Comparison of ENCODE assay signal across 8 mouse cellular contexts in the genomic region with DNA sequence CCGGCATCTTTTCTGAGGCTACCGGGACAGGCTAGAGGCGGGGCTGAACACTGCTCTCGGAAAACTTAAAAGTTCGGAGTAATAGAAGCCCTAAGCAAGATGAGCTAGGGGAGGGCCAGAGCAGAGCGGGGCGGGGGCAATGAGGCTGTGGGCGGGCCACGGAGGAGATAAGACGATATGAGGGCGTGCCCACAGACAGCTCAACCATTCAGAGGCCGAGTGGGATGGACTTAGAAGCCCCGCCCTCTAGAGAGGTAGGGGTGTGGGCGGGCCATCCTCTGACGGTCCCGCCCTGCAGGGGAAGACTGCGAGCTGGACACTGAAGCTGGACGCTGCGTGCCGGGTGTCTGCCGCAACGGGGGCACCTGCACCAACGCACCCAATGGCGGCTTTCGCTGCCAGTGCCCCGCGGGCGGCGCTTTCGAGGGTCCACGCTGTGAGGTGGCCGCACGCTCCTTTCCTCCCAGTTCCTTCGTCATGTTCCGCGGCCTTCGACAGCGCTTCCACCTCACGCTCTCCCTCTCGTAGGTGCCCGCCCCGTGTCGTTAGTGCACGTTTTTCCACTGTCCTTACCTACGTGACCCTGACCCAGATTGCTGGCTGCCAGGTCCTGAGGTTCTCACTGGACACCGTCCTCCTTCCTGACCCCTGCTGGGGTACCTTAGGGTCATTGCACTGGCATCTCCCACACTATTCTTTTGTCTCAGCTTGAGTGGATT. TPM values are rescaled to one million over a fixed set of nuclear protein-coding genes. Genes with fewer than 3 reads are reported as not detected.
DNase-seq lines count a peak whose midpoint lies in the region; ATAC-seq lines count a peak whose summit lies in the region.

No protein-coding gene starts in this region.

- H3K4me2 ChIP-seq in hindbrain, embryonic 11.5 days (replicated peaks; ENCODE audit: low read depth, low read length) = peak overlapping the region; percentile 80

- WGBS in hindbrain, embryonic 11.5 days = 8% methylated on average over 39 of the region's 46 CpGs

- peaks cover 16% of the 10 kb centered on the region for H3K4me1 ChIP-seq in hindbrain, embryonic 11.5 days (replicated peaks; ENCODE audit: control insufficient read depth, insufficient read depth, low read length)

- H3K4me3 ChIP-seq in hindbrain, embryonic 11.5 days (ENCODE audit: low read depth, low read length) = peak overlapping the region; percentile 39

- H3K36me3 ChIP-seq in hindbrain, embryonic 11.5 days (ENCODE audit: control insufficient read depth, insufficient read depth, low read length) = no peaks in the 10 kb centered on the region

- no peak overlapping the region; the same call in 1 of the 2 replicates for H3K9ac ChIP-seq in hindbrain, embryonic 11.5 days (ENCODE audit: low read depth, low read length)

- H3K27me3 ChIP-seq in hindbrain, embryonic 11.5 days (ENCODE audit: control insufficient read depth, insufficient read depth, low read length) = peaks cover 23% of the 10 kb centered on the region

- H3K27ac ChIP-seq in hindbrain, embryonic 11.5 days (ENCODE audit: low read depth, low read length) = no peak overlapping the region

- DNase-seq in NIH3T3 (ENCODE audit: low read depth) = peak; percentile 76
- peak; percentile 90 for DNase-seq in cerebellum, adult 9-11 months
- peak; percentile 69 to 78 for DNase-seq in frontal cortex, adult 2 months (ENCODE audit: extremely low spot score in 1 of 2, low spot score in 1 of 2)
- peak; percentile 89 for DNase-seq in hindbrain, embryonic 11.5 days (ENCODE audit: low spot score)
- peak; percentile 63 to 82 for DNase-seq in layer of hippocampus, postnatal 14 days (ENCODE audit: low spot score in 2 of 2)
- peak; percentile 96 for DNase-seq in lung, postnatal 10 days
- peak; percentile 50 for DNase-seq in ovary, postnatal 10 days (ENCODE audit: low spot score)
- peak; percentile 72 for DNase-seq in thymus, postnatal 0 days (ENCODE audit: low spot score)

- ATAC-seq in hindbrain, embryonic 11.5 days (ENCODE audit: low FRiP score) = peak; percentile 94

- H3K9me3 ChIP-seq in hindbrain, embryonic 11.5 days (ENCODE audit: control insufficient read depth, low read length) = no peaks in the 10 kb centered on the region

RNA-seq across cellular contexts. Expression of a gene that starts 6.4 kb away (rescaled TPM):
- polyA plus RNA-seq in frontal cortex, adult 2 months (2012; rRNA removed) = 67.4 and 74.7 TPM in 2 replicates
- polyA plus RNA-seq in hindbrain, embryonic 11.5 days (2014; fragmentation: Nextera tagmentation; extraction: Ambion mirVana) = 10.1 and 16.8 TPM in 2 replicates
- total RNA-seq in layer of hippocampus, postnatal 14 days (2021) = 10 to 100 TPM; 54.2 to 57.1 TPM
- 0.01 and 0.08 TPM in 2 replicates for polyA plus RNA-seq in thymus, postnatal 0 days (2015; fragmentation: Nextera tagmentation; extraction: Ambion mirVana)

RNA-seq across cellular contexts. Expression of a gene that starts 20.5 kb away (rescaled TPM):
- polyA plus RNA-seq in frontal cortex, adult 2 months (2012; rRNA removed) = 19.5 and 20.7 TPM in 2 replicates
- polyA plus RNA-seq in hindbrain, embryonic 11.5 days (2014; fragmentation: Nextera tagmentation; extraction: Ambion mirVana) = 9.8 and 13.7 TPM in 2 replicates
- total RNA-seq in layer of hippocampus, postnatal 14 days (2021) = 10 to 100 TPM; 31.5 to 33.6 TPM
- 7.5 and 8.5 TPM in 2 replicates for polyA plus RNA-seq in thymus, postnatal 0 days (2015; fragmentation: Nextera tagmentation; extraction: Ambion mirVana)

RNA-seq across cellular contexts. Expression of a gene that starts 24.4 kb away (rescaled TPM):
- 55.5 and 58.8 TPM in 2 replicates for polyA plus RNA-seq in frontal cortex, adult 2 months (2012; rRNA removed)
- polyA plus RNA-seq in hindbrain, embryonic 11.5 days (2014; fragmentation: Nextera tagmentation; extraction: Ambion mirVana) = 10.5 and 13.0 TPM in 2 replicates
- 10 to 100 TPM; 47.2 to 52.3 TPM for total RNA-seq in layer of hippocampus, postnatal 14 days (2021)
- polyA plus RNA-seq in thymus, postnatal 0 days (2015; fragmentation: Nextera tagmentation; extraction: Ambion mirVana) = 5.7 and 6.4 TPM in 2 replicates

RNA-seq across cellular contexts. Expression of a gene that starts 49.0 kb away (rescaled TPM):
- 204 and 217 TPM in 2 replicates for polyA plus RNA-seq in frontal cortex, adult 2 months (2012; rRNA removed)
- polyA plus RNA-seq in hindbrain, embryonic 11.5 days (2014; fragmentation: Nextera tagmentation; extraction: Ambion mirVana) = 122 and 136 TPM in 2 replicates
- total RNA-seq in layer of hippocampus, postnatal 14 days (2021) = 100 to 1,000 TPM; 201 to 212 TPM
- 40.9 and 49.8 TPM in 2 replicates for polyA plus RNA-seq in thymus, postnatal 0 days (2015; fragmentation: Nextera tagmentation; extraction: Ambion mirVana)

Comparison
In these comparisons a context has a peak if more than half of its experiments do, and no peak if none do; other contexts are left out.
1. RNA of a gene that starts 6.4 kb away (polyA plus RNA-seq): 67.4 to 74.7 TPM in frontal cortex, adult 2 months and 10.1 to 16.8 TPM in hindbrain, embryonic 11.5 days; 0.01 to 0.08 TPM in thymus, postnatal 0 days; every median in the first group is over 10 times any median in the second.
2. Peak in every context shown above with its lines, with median percentiles within 50 percentile points of each other: DNase-seq.